Mouse (Mus musculus): ENCODE measurements at regions not wholly inside any gene's neighbourhood (a gene's known extent, or its start where the extent isn't known, plus 50 kb on each side); places are given as distances from the start of the nearest gene placed in this dataset.
A peak's percentile ranks its signal among the peaks of the same experiment; 100 is the strongest.

- DNase-seq: peak; percentile 68
- H3K36me3 ChIP-seq (ENCODE audit: insufficient read depth): no peaks in the 10 kb centered on the region
- H3K4me2 ChIP-seq (ENCODE audit: low read depth): no peak overlapping the region
- no peaks in the 10 kb centered on the region for H3K27me3 ChIP-seq (ENCODE audit: insufficient read depth, low read length)
- H3K9ac ChIP-seq: no peak overlapping the region
- ATAC-seq: peak; percentile 90
- H3K4me1 ChIP-seq (ENCODE audit: insufficient read depth): no peaks in the 10 kb centered on the region; the same call in 1 of the 2 replicates
- H3K4me3 ChIP-seq (ENCODE audit: low read depth, low read length): no peak overlapping the region
- H3K27ac ChIP-seq (ENCODE audit: low read depth, low read length): no peak overlapping the region
- 83% methylated on average over 1 of the region's 1 CpGs for WGBS
- TF ChIP-seq CTCF (IDR thresholded peaks at IDR 0.05; ENCODE audit: low read depth): peak; percentile 74
- H3K9me3 ChIP-seq (ENCODE audit: low read length): no peaks in the 10 kb centered on the region
Observed at GRCm38 (mm10) chr19:26973058-26973457, 87.4 kb downstream of the Gm815 start.

GRCm38 (mm10) chr19:26973773-26974548 lies 88.3 kb downstream of the Gm815 start:
- 87% methylated on average over 6 of the region's 6 CpGs for WGBS
- H3K27ac ChIP-seq (ENCODE audit: low read depth, low read length): no peak overlapping the region
- ATAC-seq: no peak
- no peak overlapping the region for H3K4me3 ChIP-seq (ENCODE audit: low read depth, low read length)
- H3K27me3 ChIP-seq (ENCODE audit: insufficient read depth, low read length): no peaks in the 10 kb centered on the region
- peaks cover 4% of the 10 kb centered on the region; the same call in 1 of the 2 replicates for H3K4me1 ChIP-seq (ENCODE audit: insufficient read depth)
- no peak overlapping the region for H3K9ac ChIP-seq
- no peaks in the 10 kb centered on the region for H3K9me3 ChIP-seq (ENCODE audit: low read length)
- no peak overlapping the region for H3K4me2 ChIP-seq (ENCODE audit: low read depth)
- DNase-seq: no peak
- H3K36me3 ChIP-seq (ENCODE audit: insufficient read depth): no peaks in the 10 kb centered on the region
- TF ChIP-seq CTCF (IDR thresholded peaks at IDR 0.05; ENCODE audit: low read depth): no peak

GRCm38 (mm10) chr19:26974576-26975204 lies 89.0 kb downstream of the Gm815 start:
- Histone ChIP-seq H3K27me3 (ENCODE audit: insufficient read depth, low read length) (no peaks in the 10 kb centered on the region), H3K36me3 (ENCODE audit: insufficient read depth) (no peaks in the 10 kb centered on the region), H3K4me3 (ENCODE audit: low read depth, low read length) (no peak overlapping the region), H3K9ac (no peak overlapping the region), H3K27ac (ENCODE audit: low read depth, low read length) (no peak overlapping the region), H3K4me1 (ENCODE audit: insufficient read depth) (peaks cover 4% of the 10 kb centered on the region; the same call in 1 of the 2 replicates), H3K9me3 (ENCODE audit: low read length) (no peaks in the 10 kb centered on the region), H3K4me2 (ENCODE audit: low read depth) (no peak overlapping the region)
- DNase-seq (no peak), ATAC-seq (no peak)
- no peak for TF ChIP-seq CTCF (IDR thresholded peaks at IDR 0.05; ENCODE audit: low read depth)
- WGBS: 97% methylated on average over 3 of the region's 3 CpGs

DNA sequence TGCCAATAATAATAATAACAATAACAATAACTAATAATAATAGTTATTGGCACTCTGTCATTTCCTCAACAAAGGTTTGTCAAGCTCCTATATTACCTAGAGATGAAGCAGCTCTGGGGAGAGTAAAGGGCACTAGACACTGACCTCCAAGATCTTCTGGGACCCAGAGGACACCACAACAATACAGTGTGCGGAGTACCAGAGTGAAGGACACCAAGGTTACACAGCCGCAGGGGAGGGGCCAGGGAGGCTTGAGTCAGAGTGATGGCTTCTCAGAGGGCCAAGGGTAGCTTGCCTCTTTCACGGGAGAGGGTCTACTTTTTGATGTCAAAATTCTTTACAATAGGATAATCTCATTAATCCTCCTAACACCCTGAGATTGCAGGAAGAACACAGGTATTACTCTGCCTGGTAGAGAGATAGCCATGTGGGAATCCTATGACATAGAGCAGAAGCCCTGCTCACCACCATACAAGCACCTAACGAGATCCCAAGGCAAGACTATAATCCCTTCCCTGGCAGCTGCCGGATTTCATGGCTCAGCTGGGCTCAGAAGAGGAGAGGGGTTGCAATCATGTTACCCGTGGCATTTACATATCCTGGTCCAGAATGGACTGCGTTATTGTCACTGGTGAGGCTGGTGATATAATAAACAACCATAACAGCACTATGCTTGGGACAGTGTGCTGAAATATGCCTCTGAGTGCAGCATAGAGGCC lies 91.1 kb downstream of the Gm815 start:
- no peaks in the 10 kb centered on the region for H3K27me3 ChIP-seq (ENCODE audit: insufficient read depth, low read length)
- no peak overlapping the region for H3K4me2 ChIP-seq (ENCODE audit: low read depth)
- no peak overlapping the region for H3K9ac ChIP-seq
- no peak overlapping the region for H3K27ac ChIP-seq (ENCODE audit: low read depth, low read length)
- no peaks in the 10 kb centered on the region for H3K9me3 ChIP-seq (ENCODE audit: low read length)
- no peak for DNase-seq
- WGBS: 38% methylated on average over 7 of the region's 7 CpGs
- H3K4me3 ChIP-seq (ENCODE audit: low read depth, low read length): no peak overlapping the region
- peaks cover 4% of the 10 kb centered on the region; the same call in 1 of the 2 replicates for H3K4me1 ChIP-seq (ENCODE audit: insufficient read depth)
- no peaks in the 10 kb centered on the region for H3K36me3 ChIP-seq (ENCODE audit: insufficient read depth)
- no peak for ATAC-seq
- TF ChIP-seq CTCF (IDR thresholded peaks at IDR 0.05; ENCODE audit: low read depth): no peak

DNA sequence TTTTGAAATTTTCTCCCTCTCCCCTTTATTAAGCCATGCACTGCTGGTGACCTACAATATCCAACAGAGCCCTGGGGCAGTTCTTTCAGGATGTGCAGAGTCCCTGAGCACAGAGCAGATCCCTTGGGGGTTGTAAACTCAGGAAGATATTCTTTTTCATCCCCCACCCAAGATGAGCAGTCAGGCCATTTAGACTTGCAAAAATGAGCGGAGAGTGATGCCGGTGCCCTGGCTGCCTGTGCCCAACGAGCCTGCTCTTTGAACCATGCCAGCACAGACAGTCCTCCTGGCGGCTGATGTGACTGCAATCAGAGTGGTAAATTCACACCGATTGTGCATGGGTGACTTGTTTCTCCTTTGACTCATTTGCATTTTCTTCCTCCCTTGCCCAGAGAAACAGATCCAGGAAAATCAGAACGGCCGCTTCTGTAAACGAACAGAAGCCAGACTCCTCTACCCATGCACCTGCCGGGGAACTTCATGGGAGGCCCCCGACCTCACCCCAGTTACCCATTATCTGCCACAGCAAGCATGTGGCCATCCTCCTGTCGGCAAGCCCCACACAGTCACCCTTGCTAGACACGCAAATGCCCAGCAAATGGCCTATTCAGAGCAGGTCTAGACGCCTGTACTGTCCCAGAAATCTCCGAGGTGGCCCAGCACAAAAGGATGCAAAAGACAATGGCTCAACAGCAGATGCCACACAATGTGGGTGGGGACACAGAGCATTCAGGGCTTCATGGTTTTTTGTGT lies 92.4 kb downstream of the Gm815 start:
- DNase-seq: peak; percentile 21
- Histone ChIP-seq H3K9me3 (ENCODE audit: low read length) (no peaks in the 10 kb centered on the region), H3K27ac (ENCODE audit: low read depth, low read length) (no peak overlapping the region), H3K27me3 (ENCODE audit: insufficient read depth, low read length) (no peaks in the 10 kb centered on the region), H3K36me3 (ENCODE audit: insufficient read depth) (no peaks in the 10 kb centered on the region), H3K4me1 (ENCODE audit: insufficient read depth) (peaks cover 4% of the 10 kb centered on the region; the same call in 1 of the 2 replicates), H3K4me3 (ENCODE audit: low read depth, low read length) (no peak overlapping the region), H3K9ac (no peak overlapping the region), H3K4me2 (ENCODE audit: low read depth) (no peak overlapping the region)
- ATAC-seq: peak; percentile 43
- no peak for TF ChIP-seq CTCF (IDR thresholded peaks at IDR 0.05; ENCODE audit: low read depth)
- WGBS: 18% methylated on average over 14 of the region's 14 CpGs

- DNase-seq (no peak), ATAC-seq (no peak)
- no peak overlapping the region for H3K9ac ChIP-seq
- H3K4me3 ChIP-seq (ENCODE audit: low read depth, low read length): no peak overlapping the region
- H3K9me3 ChIP-seq (ENCODE audit: low read length): no peaks in the 10 kb centered on the region
- 77% methylated on average over 3 of the region's 3 CpGs for WGBS
- H3K4me1 ChIP-seq (ENCODE audit: insufficient read depth): peaks cover 4% of the 10 kb centered on the region; the same call in 1 of the 2 replicates
- H3K36me3 ChIP-seq (ENCODE audit: insufficient read depth): no peaks in the 10 kb centered on the region
- H3K27me3 ChIP-seq (ENCODE audit: insufficient read depth, low read length): no peaks in the 10 kb centered on the region
- H3K27ac ChIP-seq (ENCODE audit: low read depth, low read length): no peak overlapping the region
- no peak for TF ChIP-seq CTCF (IDR thresholded peaks at IDR 0.05; ENCODE audit: low read depth)
- no peak overlapping the region for H3K4me2 ChIP-seq (ENCODE audit: low read depth)
Observed at GRCm38 (mm10) chr19:26978640-26979007, 92.9 kb downstream of the Gm815 start.

Measured in forebrain, postnatal 0 days (tissue).